Comparison of ENCODE assay signal across 31 mouse cellular contexts in the genomic region with DNA sequence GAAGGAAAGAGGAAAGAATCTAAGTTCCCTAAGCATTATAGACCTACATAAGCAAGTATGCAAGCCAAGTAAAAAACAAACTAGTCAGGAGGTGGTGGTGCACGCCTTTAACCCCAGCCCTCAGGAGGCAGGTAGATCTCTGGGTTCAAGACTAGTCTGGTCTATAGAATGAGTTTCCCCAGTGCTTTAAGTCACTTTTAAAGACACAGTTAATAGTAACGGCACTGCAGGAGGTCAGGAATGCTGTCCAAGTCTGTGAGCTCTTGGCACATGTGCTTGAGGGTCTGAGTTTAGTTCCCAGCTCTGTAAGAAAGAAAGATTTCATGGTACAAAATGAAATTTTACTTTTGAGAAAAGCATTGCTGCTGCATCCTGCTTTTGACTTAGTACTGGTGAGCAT.
"Had no signal": no experiment of that assay in that cellular context is flagged by ENCODE, and none has a peak within 500 bp of the region (broad histone marks: within the 10 kb centered on the region; RNA-seq: fewer than 3 reads in every experiment).

No protein-coding gene starts in this region.

- H3K27me3 ChIP-seq: heart, embryonic 13.5 days; heart, embryonic 15.5 days; hindbrain, embryonic 12.5 days; intestine, embryonic 15.5 days; kidney, embryonic 15.5 days; limb, embryonic 12.5 days; liver, embryonic 13.5 days; liver, embryonic 15.5 days had no signal

- H3K9me3 ChIP-seq: heart, embryonic 13.5 days; heart, embryonic 15.5 days; hindbrain, embryonic 10.5 days; hindbrain, embryonic 12.5 days; intestine, embryonic 15.5 days; kidney, embryonic 15.5 days; limb, embryonic 10.5 days; limb, embryonic 12.5 days; liver, embryonic 13.5 days; liver, embryonic 15.5 days had no signal

- H3K9ac ChIP-seq: heart, embryonic 13.5 days; heart, embryonic 15.5 days; hindbrain, embryonic 12.5 days; hindbrain, embryonic 14.5 days; intestine, embryonic 15.5 days; kidney, embryonic 15.5 days; limb, embryonic 12.5 days; liver, embryonic 13.5 days; liver, embryonic 15.5 days; liver, postnatal 0 days had no signal

- H3K27ac ChIP-seq: heart, adult 2 months; heart, embryonic 13.5 days; hindbrain, embryonic 10.5 days; hindbrain, embryonic 12.5 days; hindbrain, embryonic 14.5 days; intestine, embryonic 15.5 days; kidney, embryonic 15.5 days; kidney, postnatal 0 days; layer of hippocampus, adult 2 months; left cerebral cortex, adult 2 months; limb, embryonic 10.5 days; limb, embryonic 12.5 days; liver, embryonic 13.5 days; liver, embryonic 15.5 days had no signal

- H3K4me2 ChIP-seq: heart, embryonic 11.5 days; heart, embryonic 13.5 days; heart, embryonic 15.5 days; hindbrain, embryonic 12.5 days; hindbrain, embryonic 14.5 days; intestine, embryonic 15.5 days; kidney, embryonic 15.5 days; limb, embryonic 12.5 days; liver, embryonic 11.5 days; liver, embryonic 13.5 days; liver, embryonic 15.5 days had no signal

- ATAC-seq: hindbrain, embryonic 16.5 days; inflammation-experienced regulatory T-cells, adult 6 months; intestine, embryonic 15.5 days; intestine, postnatal 0 days; liver, postnatal 0 days had no signal

- DNase-seq: gastrocnemius, adult 2 months; gastrocnemius, postnatal 10 days; gastrocnemius, postnatal 25 days; heart, adult 2 months; heart, postnatal 14 days; heart, postnatal 4 days; kidney, adult 18-20 months; kidney, adult 8-10 months; kidney, postnatal 25 days; kidney, postnatal 4 days; liver; liver, embryonic 13.5 days; liver, postnatal 0 days had no signal

- H3K36me3 ChIP-seq: heart, embryonic 13.5 days; heart, embryonic 15.5 days; hindbrain, embryonic 12.5 days; intestine, embryonic 15.5 days; kidney, embryonic 15.5 days; limb, embryonic 10.5 days; limb, embryonic 12.5 days; liver, embryonic 13.5 days; liver, embryonic 15.5 days had no signal

- H3K4me3 ChIP-seq: gastrocnemius, adult 2 months; heart, adult 2 months; heart, embryonic 13.5 days; heart, embryonic 15.5 days; hindbrain, embryonic 10.5 days; hindbrain, embryonic 12.5 days; intestine, embryonic 15.5 days; kidney, embryonic 15.5 days; layer of hippocampus, adult 2 months; left cerebral cortex, adult 2 months; limb, embryonic 10.5 days; limb, embryonic 12.5 days; liver, embryonic 13.5 days; liver, embryonic 15.5 days had no signal
